Mouse (Mus musculus) intestine, embryonic 16.5 days (tissue): ENCODE measurements around the gene Pofut1. TPM values are rescaled to one million over a fixed set of nuclear protein-coding genes. Genes with fewer than 3 reads are reported as not detected.

Source experiments
- ATAC-seq: fragments of 200-750 bp; cut with Nextera tagmentation; 2 replicates; pipeline ENCODE4 v1.8.0; 2017; ENCODE audit warnings: moderate TSS enrichment, moderate library complexity
- H3K27ac ChIP-seq: fragments of 300-500 bp; sonication (generic); 2 replicates; pipeline ENCODE4 v1.5.1; 2014; ENCODE audit warnings: mild to moderate bottlenecking, low read length
- H3K27me3 ChIP-seq: fragments of 300-500 bp; sonication (generic); replicated peaks from 2 replicates; pipeline ENCODE4 v1.6.1; 2014; ENCODE audit warnings: low read length, control low read depth, mixed read lengths; ENCODE audit not compliant: control insufficient read depth, insufficient read depth
- H3K36me3 ChIP-seq: fragments of 300-500 bp; sonication (generic); 2 replicates; pipeline ENCODE4 v1.6.1; 2014; ENCODE audit warnings: low read length, control low read depth; ENCODE audit not compliant: control insufficient read depth, insufficient read depth
- H3K4me1 ChIP-seq: fragments of 300-500 bp; sonication (generic); 2 replicates; pipeline ENCODE4 v1.6.1; 2014; ENCODE audit warnings: low read length, control low read depth, mixed read lengths; ENCODE audit not compliant: control insufficient read depth, insufficient read depth
- H3K4me2 ChIP-seq: fragments of 300-500 bp; sonication (generic); 2 replicates; pipeline ENCODE4 v1.6.1; 2014; ENCODE audit warnings: low read depth, low read length, control low read depth
- H3K4me3 ChIP-seq: fragments of 300-500 bp; sonication (generic); 2 replicates; pipeline ENCODE4 v1.5.1; 2014; ENCODE audit warnings: mild to moderate bottlenecking, low read length
- H3K9ac ChIP-seq: fragments of 300-500 bp; sonication (generic); 2 replicates; pipeline ENCODE4 v1.6.1; 2014; ENCODE audit warnings: low read depth, low read length
- H3K9me3 ChIP-seq: fragments of 300-500 bp; sonication (generic); 2 replicates; pipeline ENCODE4 v1.6.1; 2016; ENCODE audit warnings: low read length, control low read depth; ENCODE audit not compliant: control insufficient read depth
- WGBS: fragments of 180-500 bp; shearing (Covaris S2); extraction: QIAGEN DNeasy Blood & Tissue Kit; methylation state at CpG from one replicate; pipeline ENCODE4 v1.1.7; 2014; 5-methylcytosine and 5-hydroxymethylcytosine counted together
- polyA plus RNA-seq: library from polyadenylated mRNA; unstranded; fragments of >200 nt; fragmentation: Nextera tagmentation; extraction: Ambion mirVana; gene quantifications from 2 replicates; pipeline ENCODE4 v1.2.1, GENCODE M21; 2015

Pofut1 gene
- polyA plus RNA-seq, 1 experiment from 2014 or later, result 13.3 TPM

- Histone ChIP-seq H3K36me3 (peaks cover 30% of the 10 kb centered on the region), H3K4me1 (peaks cover 20% of the 10 kb centered on the region)
- peak; percentile 9; the same call in 1 of the 2 replicates for ATAC-seq
Measured at GRCm38 (mm10) chr2:153227959-153228358, 13.4 kb upstream of the Pofut1 start.

GRCm38 (mm10) chr2:153228523-153228922 lies 12.8 kb upstream of the Pofut1 start:
- H3K36me3 ChIP-seq, result peaks cover 30% of the 10 kb centered on the region
- H3K27me3 ChIP-seq, result no peaks in the 10 kb centered on the region
- ATAC-seq, result no peak
- no peak overlapping the region for H3K9ac ChIP-seq
- no peak overlapping the region for H3K4me2 ChIP-seq
- H3K27ac ChIP-seq, result peak overlapping the region; percentile 0; the same call in 1 of the 2 replicates
- H3K4me3 ChIP-seq, result no peak overlapping the region
- H3K9me3 ChIP-seq, result no peaks in the 10 kb centered on the region
- WGBS, result 80% methylated on average over 5 of the region's 5 CpGs
- peaks cover 20% of the 10 kb centered on the region for H3K4me1 ChIP-seq

More at GRCm38 (mm10) chr2:153227959-153228358, 13.4 kb upstream of the Pofut1 start:
- no peak overlapping the region for H3K9ac ChIP-seq
- 90% methylated on average over 4 of the region's 4 CpGs for WGBS
- no peak overlapping the region for H3K4me2 ChIP-seq
- no peak overlapping the region for H3K27ac ChIP-seq
- H3K4me3 ChIP-seq, result no peak overlapping the region
- no peaks in the 10 kb centered on the region for H3K9me3 ChIP-seq
- no peaks in the 10 kb centered on the region for H3K27me3 ChIP-seq

GRCm38 (mm10) chr2:153237193-153237592 lies 4.1 kb upstream of the Pofut1 start:
- H3K4me3 ChIP-seq, result peak overlapping the region; percentile 88
- no peak for ATAC-seq
- H3K4me1 ChIP-seq, result peaks cover 22% of the 10 kb centered on the region
- peaks cover 14% of the 10 kb centered on the region for H3K36me3 ChIP-seq
- H3K27me3 ChIP-seq, result no peaks in the 10 kb centered on the region
- no peaks in the 10 kb centered on the region for H3K9me3 ChIP-seq
- H3K9ac ChIP-seq, result 0 out of 2 replicates have a peak overlapping the region, but pooled peaks have one; percentile 99
- peak overlapping the region; percentile 98; the same call in 1 of the 2 replicates for H3K27ac ChIP-seq
- WGBS, result 64% methylated on average over 4 of the region's 4 CpGs
- H3K4me2 ChIP-seq, result peak overlapping the region; percentile 66

- H3K4me1 ChIP-seq, result peaks cover 26% of the 10 kb centered on the region
- H3K4me2 ChIP-seq, result peak overlapping the region; percentile 66
- peak overlapping the region; percentile 88 for H3K4me3 ChIP-seq
- H3K27ac ChIP-seq, result peak overlapping the region; percentile 98
- H3K36me3 ChIP-seq, result peaks cover 10% of the 10 kb centered on the region
- H3K9ac ChIP-seq, result peak overlapping the region; percentile 99
- ATAC-seq, result no peak
- no peaks in the 10 kb centered on the region for H3K27me3 ChIP-seq
- 61% methylated on average over 4 of the region's 4 CpGs for WGBS
- no peaks in the 10 kb centered on the region for H3K9me3 ChIP-seq
Measured at GRCm38 (mm10) chr2:153237891-153238290, 3.4 kb upstream of the Pofut1 start.

- Histone ChIP-seq H3K4me2 (peak overlapping the region; percentile 66), H3K4me3 (peak overlapping the region; percentile 88), H3K4me1 (peaks cover 27% of the 10 kb centered on the region), H3K36me3 (peaks cover 10% of the 10 kb centered on the region), H3K27ac (peak overlapping the region; percentile 98), H3K27me3 (no peaks in the 10 kb centered on the region), H3K9ac (peak overlapping the region; percentile 99), H3K9me3 (no peaks in the 10 kb centered on the region)
- 52% methylated on average over 2 of the region's 2 CpGs for WGBS
- no peak for ATAC-seq
Measured at GRCm38 (mm10) chr2:153238406-153238805, 2.9 kb upstream of the Pofut1 start.

GRCm38 (mm10) chr2:153239021-153239859 lies 2.1 kb upstream of the Pofut1 start:
- no peak for ATAC-seq
- Histone ChIP-seq H3K4me3 (peak overlapping the region; percentile 88), H3K4me2 (peak overlapping the region; percentile 66), H3K4me1 (peaks cover 30% of the 10 kb centered on the region), H3K27me3 (no peaks in the 10 kb centered on the region), H3K27ac (peak overlapping the region; percentile 98), H3K36me3 (peaks cover 10% of the 10 kb centered on the region), H3K9ac (peak overlapping the region; percentile 99), H3K9me3 (no peaks in the 10 kb centered on the region)
- 50% methylated on average over 7 of the region's 7 CpGs for WGBS

- Histone ChIP-seq H3K27ac (peak overlapping the region; percentile 98), H3K9me3 (no peaks in the 10 kb centered on the region), H3K27me3 (no peaks in the 10 kb centered on the region), H3K4me3 (peak overlapping the region; percentile 88), H3K9ac (peak overlapping the region; percentile 99), H3K36me3 (peaks cover 6% of the 10 kb centered on the region), H3K4me1 (peaks cover 30% of the 10 kb centered on the region), H3K4me2 (peak overlapping the region; percentile 66)
- ATAC-seq, result no peak
- WGBS, result 5% methylated on average over 19 of the region's 22 CpGs
Measured at GRCm38 (mm10) chr2:153239860-153240480, 1.4 kb upstream of the Pofut1 start.

- H3K27ac ChIP-seq, result peak overlapping the region; percentile 98
- no peaks in the 10 kb centered on the region for H3K27me3 ChIP-seq
- H3K4me2 ChIP-seq, result peak overlapping the region; percentile 66
- H3K36me3 ChIP-seq, result no peaks in the 10 kb centered on the region
- peak; percentile 67 for ATAC-seq
- under 1% methylated on average over 25 of the region's 33 CpGs for WGBS
- H3K9me3 ChIP-seq, result no peaks in the 10 kb centered on the region
- H3K9ac ChIP-seq, result peak overlapping the region; percentile 99
- peaks cover 28% of the 10 kb centered on the region for H3K4me1 ChIP-seq
- H3K4me3 ChIP-seq, result peak overlapping the region; percentile 88
Measured at GRCm38 (mm10) chr2:153240701-153241235, 565 bp upstream of the Pofut1 start.

GRCm38 (mm10) chr2:153242156-153242555 lies 823 bp downstream of the Pofut1 start:
- ATAC-seq, result no peak
- Histone ChIP-seq H3K36me3 (no peaks in the 10 kb centered on the region), H3K9ac (peak overlapping the region; percentile 99), H3K27ac (peak overlapping the region; percentile 98), H3K4me3 (peak overlapping the region; percentile 88), H3K27me3 (no peaks in the 10 kb centered on the region), H3K9me3 (no peaks in the 10 kb centered on the region), H3K4me2 (peak overlapping the region; percentile 59), H3K4me1 (peaks cover 22% of the 10 kb centered on the region)
- 46% methylated on average over 6 of the region's 6 CpGs for WGBS
